Mouse (Mus musculus): ENCODE data around the gene Olig2.

Olig2 gene

GRCm38 (mm10) chr16:91225233-91226037 lies at the start of gene Olig2:
Gene Olig2, plus strand, starts transcription at chr16:91225457.
- peak; percentile 87 for DNase-seq (ENCODE audit: low spot score)

GRCm38 (mm10) chr16:91175892-91176291 lies 49.4 kb upstream of the Olig2 start:
- DNase-seq (ENCODE audit: low spot score) = no peak

- peak; percentile 65 for DNase-seq (ENCODE audit: low spot score)
Observed at GRCm38 (mm10) chr16:91187046-91187445, 38.2 kb upstream of the Olig2 start.

- DNase-seq (ENCODE audit: low spot score) = no peak
Observed at GRCm38 (mm10) chr16:91187662-91188061, 37.6 kb upstream of the Olig2 start.

- no peak for DNase-seq (ENCODE audit: low spot score)
Observed at GRCm38 (mm10) chr16:91188304-91188703, 37.0 kb upstream of the Olig2 start.

GRCm38 (mm10) chr16:91191233-91191632 lies 34.0 kb upstream of the Olig2 start:
- no peak for DNase-seq (ENCODE audit: low spot score)

- no peak for DNase-seq (ENCODE audit: low spot score)
Observed at GRCm38 (mm10) chr16:91191663-91192237, 33.5 kb upstream of the Olig2 start.

- DNase-seq (ENCODE audit: low spot score) = peak; percentile 74
Observed at GRCm38 (mm10) chr16:91192672-91193354, 32.4 kb upstream of the Olig2 start.

- no peak for DNase-seq (ENCODE audit: low spot score)
Observed at GRCm38 (mm10) chr16:91199815-91200214, 25.4 kb upstream of the Olig2 start.

GRCm38 (mm10) chr16:91202989-91203388 lies 22.3 kb upstream of the Olig2 start:
- DNase-seq (ENCODE audit: low spot score) = no peak

- no peak for DNase-seq (ENCODE audit: low spot score)
Observed at GRCm38 (mm10) chr16:91206371-91206770, 18.9 kb upstream of the Olig2 start.

GRCm38 (mm10) chr16:91217077-91217476 lies 8.2 kb upstream of the Olig2 start:
- peak; percentile 29 for DNase-seq (ENCODE audit: low spot score)

GRCm38 (mm10) chr16:91217948-91218347 lies 7.3 kb upstream of the Olig2 start:
- DNase-seq (ENCODE audit: low spot score) = no peak

GRCm38 (mm10) chr16:91219246-91219645 lies 6.0 kb upstream of the Olig2 start:
- DNase-seq (ENCODE audit: low spot score) = no peak

- DNase-seq (ENCODE audit: low spot score) = peak; percentile 31
Observed at GRCm38 (mm10) chr16:91222171-91222642, 3.0 kb upstream of the Olig2 start.

- peak; percentile 55 for DNase-seq (ENCODE audit: low spot score)
Observed at GRCm38 (mm10) chr16:91222643-91223271, 2.5 kb upstream of the Olig2 start.

- DNase-seq (ENCODE audit: low spot score) = peak; percentile 26
Observed at GRCm38 (mm10) chr16:91223327-91224067, 1.8 kb upstream of the Olig2 start.

GRCm38 (mm10) chr16:91224068-91224402 lies 1.2 kb upstream of the Olig2 start:
- no peak for DNase-seq (ENCODE audit: low spot score)

GRCm38 (mm10) chr16:91224481-91225232 lies 600 bp upstream of the Olig2 start:
- DNase-seq (ENCODE audit: low spot score) = peak; percentile 66

GRCm38 (mm10) chr16:91226038-91226882 lies 1.0 kb downstream of the Olig2 start:
- DNase-seq (ENCODE audit: low spot score) = peak; percentile 50

Measured in embryo, embryonic 10.5 days (tissue).